Comparison of ENCODE assay signal across 22 mouse cellular contexts in the genomic region with DNA sequence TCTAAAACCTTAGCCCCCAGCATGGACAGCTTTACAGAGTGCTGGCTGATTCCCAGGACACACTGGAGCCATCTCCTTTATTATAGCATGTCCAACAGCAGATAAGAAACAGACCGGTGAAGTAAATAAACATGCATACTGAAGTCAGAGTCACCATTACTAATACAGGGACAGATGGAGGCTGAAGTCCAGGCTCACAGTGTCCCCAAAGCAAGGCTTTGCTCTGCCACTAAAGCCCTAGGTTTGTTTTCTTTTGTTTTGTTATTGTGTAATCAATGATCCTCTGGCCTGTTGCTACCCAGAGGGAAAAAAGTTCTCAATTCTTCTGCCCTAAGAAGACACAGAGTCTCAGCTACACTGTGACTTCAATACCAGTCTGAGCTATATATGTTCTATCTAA.
"Had no signal": no experiment of that assay in that cellular context is flagged by ENCODE, and none has a peak within 500 bp of the region (broad histone marks: within the 10 kb centered on the region; RNA-seq: fewer than 3 reads in every experiment).

No protein-coding gene starts in this region.

- H3K9me3 ChIP-seq: limb, embryonic 10.5 days; limb, embryonic 13.5 days; liver, embryonic 13.5 days; lung, embryonic 15.5 days; midbrain, embryonic 10.5 days; midbrain, embryonic 13.5 days; neural tube, embryonic 13.5 days; stomach, embryonic 15.5 days had no signal

- H3K4me3 ChIP-seq: layer of hippocampus, adult 2 months; limb, embryonic 10.5 days; limb, embryonic 13.5 days; liver, embryonic 13.5 days; lung, embryonic 15.5 days; megakaryocyte, embryonic 14.5 days; midbrain, embryonic 10.5 days; midbrain, embryonic 13.5 days; myocyte; neural tube, embryonic 13.5 days; stomach, embryonic 15.5 days had no signal

- H3K9ac ChIP-seq: limb, embryonic 13.5 days; liver, embryonic 13.5 days; lung, embryonic 15.5 days; midbrain, embryonic 13.5 days; neural tube, embryonic 13.5 days; stomach, embryonic 15.5 days had no signal

- H3K4me2 ChIP-seq: limb, embryonic 13.5 days; liver, embryonic 13.5 days; lung, embryonic 15.5 days; midbrain, embryonic 13.5 days; neural tube, embryonic 13.5 days; stomach, embryonic 15.5 days had no signal

- DNase-seq: kidney, postnatal 10 days; layer of hippocampus, adult 9-11 months; liver, embryonic 13.5 days; lung, adult 18-20 months; lung, postnatal 10 days; lung, postnatal 36 days; retina, postnatal 1 day; right cerebral cortex, postnatal 25 days; spleen, adult 18-20 months; thymus, postnatal 25 days had no signal

- ATAC-seq: intestine, postnatal 0 days; midbrain, embryonic 13.5 days; midbrain, embryonic 16.5 days had no signal

- H3K27me3 ChIP-seq: limb, embryonic 13.5 days; liver, embryonic 13.5 days; lung, embryonic 15.5 days; midbrain, embryonic 13.5 days; neural tube, embryonic 13.5 days; stomach, embryonic 15.5 days had no signal

- H3K4me1 ChIP-seq: limb, embryonic 10.5 days; limb, embryonic 13.5 days; liver, embryonic 13.5 days; lung, embryonic 15.5 days; midbrain, embryonic 10.5 days; midbrain, embryonic 13.5 days; neural tube, embryonic 13.5 days; stomach, embryonic 15.5 days had no signal

- H3K27ac ChIP-seq: layer of hippocampus, adult 2 months; limb, embryonic 10.5 days; limb, embryonic 13.5 days; liver, embryonic 13.5 days; lung, embryonic 15.5 days; midbrain, embryonic 10.5 days; midbrain, embryonic 13.5 days; neural tube, embryonic 13.5 days; stomach, embryonic 15.5 days had no signal

- H3K36me3 ChIP-seq: limb, embryonic 10.5 days; limb, embryonic 13.5 days; liver, embryonic 13.5 days; lung, embryonic 15.5 days; midbrain, embryonic 10.5 days; midbrain, embryonic 13.5 days; neural tube, embryonic 13.5 days; stomach, embryonic 15.5 days had no signal
